Comparison of ENCODE assay signal across 9 mouse cellular contexts in genomic region chr1:191394126-191394525, GRCm38 (mm10). TPM values are rescaled to one million over a fixed set of nuclear protein-coding genes. Genes with fewer than 3 reads are reported as not detected.
A peak's percentile ranks its signal among the peaks of the same experiment; 100 is the strongest.
DNase-seq lines count a peak whose midpoint lies in the region; ATAC-seq and TF ChIP-seq lines count a peak whose summit lies in the region.
"Had no signal": no experiment of that assay in that cellular context is flagged by ENCODE, and none has a peak within 500 bp of the region (broad histone marks: within the 10 kb centered on the region; RNA-seq: fewer than 3 reads in every experiment).

No protein-coding gene starts in this region.

- no peaks in the 10 kb centered on the region for H3K27me3 ChIP-seq in intestine, embryonic 15.5 days (replicated peaks)
- H3K27me3 ChIP-seq in thymus, adult 2 months (ENCODE audit: control insufficient read depth, insufficient read depth, low read length), result no peaks in the 10 kb centered on the region
- peaks cover 8% of the 10 kb centered on the region for H3K27me3 ChIP-seq in midbrain, embryonic 15.5 days (replicated peaks)
- H3K27me3 ChIP-seq: neural tube, embryonic 12.5 days had no signal

- no peak for ATAC-seq in intestine, embryonic 15.5 days
- ATAC-seq in midbrain, embryonic 15.5 days (replicated peaks), result no peak

- peak overlapping the region; percentile 44 for H3K4me3 ChIP-seq in bone marrow, adult 2 months (replicated peaks; ENCODE audit: control insufficient read depth, low read depth, low read length)
- no peak overlapping the region for H3K4me3 ChIP-seq in intestine, embryonic 15.5 days (replicated peaks)
- H3K4me3 ChIP-seq in thymus, adult 2 months (ENCODE audit: control insufficient read depth, insufficient read depth, low read length), result no peak overlapping the region
- H3K4me3 ChIP-seq in midbrain, embryonic 15.5 days, result no peak overlapping the region
- H3K4me3 ChIP-seq: neural tube, embryonic 12.5 days had no signal

- peak; percentile 71 for DNase-seq in kidney, adult 9 months
- no peak for DNase-seq in kidney, adult 11 months
- peak; percentile 17 for DNase-seq in lung, postnatal 14 days
- no peak for DNase-seq in thymus, adult 2 months
- DNase-seq in natural killer cell, adult 2 months (ENCODE audit: low spot score in 2 of 2), result no peak

- H3K9ac ChIP-seq in intestine, embryonic 15.5 days, result no peak overlapping the region
- no peak overlapping the region for H3K9ac ChIP-seq in midbrain, embryonic 15.5 days
- H3K9ac ChIP-seq: neural tube, embryonic 12.5 days had no signal

- 3% methylated on average over 2 of the region's 2 CpGs for WGBS in bone marrow, adult 2 months
- WGBS in intestine, embryonic 15.5 days, result 51% methylated on average over 2 of the region's 2 CpGs
- 6% methylated on average over 2 of the region's 2 CpGs for WGBS in thymus, adult 2 months
- WGBS in midbrain, embryonic 15.5 days, result 70% methylated on average over 2 of the region's 2 CpGs

- peak overlapping the region; percentile 64 for H3K4me2 ChIP-seq in intestine, embryonic 15.5 days (replicated peaks)
- no peak overlapping the region for H3K4me2 ChIP-seq in midbrain, embryonic 15.5 days

- no peaks in the 10 kb centered on the region for H3K36me3 ChIP-seq in intestine, embryonic 15.5 days
- no peaks in the 10 kb centered on the region for H3K36me3 ChIP-seq in thymus, adult 2 months (ENCODE audit: control insufficient read depth, insufficient read depth, low read length)
- no peaks in the 10 kb centered on the region for H3K36me3 ChIP-seq in midbrain, embryonic 15.5 days (replicated peaks)
- H3K36me3 ChIP-seq: neural tube, embryonic 12.5 days had no signal

- TF ChIP-seq POLR2A in bone marrow, adult 2 months (IDR thresholded peaks at IDR 0.05; ENCODE audit: borderline replicate concordance, control insufficient read depth, low read depth, low read length), result no peak
- TF ChIP-seq POLR2A in thymus, adult 2 months (IDR thresholded peaks at IDR 0.05; ENCODE audit: control insufficient read depth, extremely low read depth, insufficient read depth, low read length, poor library complexity), result no peak

- no peaks in the 10 kb centered on the region for H3K4me1 ChIP-seq in bone marrow, adult 2 months (ENCODE audit: control insufficient read depth, insufficient read depth, low read length)
- peaks cover 7% of the 10 kb centered on the region; the same call in 1 of the 2 replicates for H3K4me1 ChIP-seq in intestine, embryonic 15.5 days (replicated peaks)
- H3K4me1 ChIP-seq in thymus, adult 2 months (replicated peaks; ENCODE audit: control insufficient read depth, insufficient read depth, low read length), result 0 out of 2 replicates have a peak, but pooled peaks cover 2% of the 10 kb centered on the region
- H3K4me1 ChIP-seq in midbrain, embryonic 15.5 days, result peaks cover 8% of the 10 kb centered on the region; the same call in 1 of the 2 replicates

- H3K9me3 ChIP-seq in intestine, embryonic 15.5 days, result no peaks in the 10 kb centered on the region
- H3K9me3 ChIP-seq in midbrain, embryonic 15.5 days, result no peaks in the 10 kb centered on the region
- H3K9me3 ChIP-seq: neural tube, embryonic 12.5 days had no signal

- no peak for TF ChIP-seq CTCF in bone marrow, adult 2 months (IDR thresholded peaks at IDR 0.05; ENCODE audit: control insufficient read depth, insufficient read depth, low read length)
- TF ChIP-seq CTCF in thymus, adult 2 months (IDR thresholded peaks at IDR 0.05; ENCODE audit: borderline replicate concordance, control insufficient read depth, extremely low read depth, insufficient read depth, low read length, poor library complexity), result no peak

- no peak overlapping the region for H3K27ac ChIP-seq in bone marrow, adult 2 months (ENCODE audit: control insufficient read depth, insufficient read depth, low read depth, low read length, poor library complexity)
- H3K27ac ChIP-seq in intestine, embryonic 15.5 days, result no peak overlapping the region
- H3K27ac ChIP-seq in thymus, adult 2 months (ENCODE audit: control insufficient read depth, insufficient read depth, low read length), result no peak overlapping the region
- H3K27ac ChIP-seq in midbrain, embryonic 15.5 days, result no peak overlapping the region
- H3K27ac ChIP-seq: neural tube, embryonic 12.5 days had no signal

RNA-seq across cellular contexts. Expression of gene Ppp2r5a, which starts 8.9 kb away (rescaled TPM):
- 71.0 and 96.6 TPM in 2 replicates for polyA plus RNA-seq in bone marrow, adult 2 months (2011; ENCODE audit: insufficient read depth, insufficient read length, low replicate concordance, missing spikeins)
- 23.7 and 27.0 TPM in 2 replicates for polyA plus RNA-seq in intestine, embryonic 15.5 days (2015; fragmentation: Nextera tagmentation; extraction: Ambion mirVana)
- 145 and 167 TPM in 2 replicates for polyA plus RNA-seq in thymus, adult 2 months (2012; rRNA removed)
- 8.3 and 9.4 TPM in 2 replicates for polyA plus RNA-seq in midbrain, embryonic 15.5 days (2015; fragmentation: Nextera tagmentation; extraction: Ambion mirVana)

Comparison
In these comparisons a context has a peak if more than half of its experiments do, and no peak if none do; other contexts are left out.
1. DNase-seq: peak in kidney, adult 9 months (single experiment) and lung, postnatal 14 days (single experiment); none in kidney, adult 11 months (single experiment), thymus, adult 2 months (single experiment) and natural killer cell, adult 2 months (0 of 2).